Mouse (Mus musculus) layer of hippocampus, adult 2 months (tissue): ENCODE measurements at regions not wholly inside any gene's neighbourhood (a gene's known extent, or its start where the extent isn't known, plus 50 kb on each side); places are given as distances from the start of the nearest gene placed in this dataset.
A peak's percentile ranks its signal among the peaks of the same experiment; 100 is the strongest.

ENCODE experiments used
- DNase-seq, 2 experiments: peaks; one replicate each; pipeline ENCODE4 v3.0.0; 2022; ENCODE audit warnings: low spot score in 2 of 2
- H3K27ac ChIP-seq: fragments of 200-600 bp; 2 replicates; pipeline ENCODE4 v1.8.1; 2022
- H3K4me3 ChIP-seq: fragments of 200-600 bp; 2 replicates; pipeline ENCODE4 v1.8.1; 2022; ENCODE audit warnings: mild to moderate bottlenecking
- CTCF ChIP-seq: fragments of 200-600 bp; conservative IDR thresholded peaks from 2 replicates; pipeline ENCODE4 v1.8.1; 2022; ENCODE audit warnings: antibody characterized with exemption, mild to moderate bottlenecking, moderate library complexity

DNA sequence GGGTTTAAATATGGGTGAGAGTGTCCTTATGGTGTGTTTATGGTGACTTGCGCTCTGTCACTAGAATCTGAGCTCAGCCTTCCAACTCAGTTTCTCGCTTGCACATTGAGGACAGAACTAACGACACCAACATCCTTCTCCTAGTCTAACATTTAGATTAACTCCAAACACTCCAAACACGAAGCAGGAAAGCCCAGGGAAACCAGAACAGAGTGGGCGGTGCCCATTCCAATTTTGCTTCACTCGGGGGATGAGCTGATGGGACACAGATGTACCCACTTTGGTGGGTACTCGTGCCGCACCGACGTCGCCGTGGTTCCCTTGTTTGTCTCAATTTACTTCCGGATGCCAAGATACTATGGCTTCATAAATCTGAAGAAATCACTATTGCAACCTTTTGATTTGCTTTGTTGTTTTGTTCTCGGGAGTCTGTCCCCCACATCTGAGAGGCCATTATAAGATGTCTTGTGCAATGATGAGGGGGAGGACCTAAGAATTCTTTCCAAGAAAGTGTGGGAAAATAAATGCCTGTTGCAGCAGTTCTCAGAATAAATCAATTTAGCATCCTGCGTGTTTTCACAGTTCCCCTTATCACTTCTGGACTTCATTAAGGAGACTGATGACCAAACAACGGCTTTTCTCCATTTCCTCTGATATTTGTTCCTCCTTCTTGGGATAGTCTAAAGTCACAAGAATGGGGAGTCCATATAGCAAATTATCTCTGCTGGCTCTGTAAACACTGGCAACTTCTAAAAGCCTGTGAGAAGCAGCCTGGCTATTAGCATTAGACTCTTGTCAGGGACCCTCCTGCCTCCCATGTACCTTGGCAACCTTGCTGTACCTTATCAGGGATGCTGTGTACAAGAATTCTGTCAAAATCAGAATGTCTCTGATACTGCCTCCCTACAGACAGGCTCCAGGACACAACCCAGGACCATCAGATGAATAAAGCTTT is 96.2 kb upstream of the Klf9 start:
- H3K4me3 ChIP-seq = no peak overlapping the region
- no peak overlapping the region for H3K27ac ChIP-seq
- DNase-seq = peak in 1 of 2 experiments; percentile 21
- no peak for TF ChIP-seq CTCF

DNA sequence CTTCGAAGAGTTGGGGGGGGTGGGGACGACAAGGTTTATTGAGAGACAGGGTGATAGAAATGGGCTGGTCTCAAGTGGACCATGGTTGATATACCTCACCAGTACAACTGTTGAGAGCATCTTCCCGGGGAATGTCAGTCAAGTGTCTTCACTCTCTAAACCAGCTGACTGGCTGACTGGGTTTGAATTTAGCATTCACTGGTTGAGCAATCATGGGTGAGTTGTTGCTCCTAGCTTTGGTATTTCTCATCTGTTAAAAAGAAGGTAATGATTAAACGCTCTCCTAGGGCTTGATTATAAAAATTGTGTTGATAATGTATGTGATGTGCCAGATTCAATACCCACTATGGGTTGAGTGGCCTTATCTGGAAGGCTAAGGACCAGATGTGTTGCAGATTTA is 89.6 kb upstream of the Klf9 start:
- no peak overlapping the region for H3K4me3 ChIP-seq
- H3K27ac ChIP-seq = no peak overlapping the region
- no peak for DNase-seq
- TF ChIP-seq CTCF = no peak

DNA sequence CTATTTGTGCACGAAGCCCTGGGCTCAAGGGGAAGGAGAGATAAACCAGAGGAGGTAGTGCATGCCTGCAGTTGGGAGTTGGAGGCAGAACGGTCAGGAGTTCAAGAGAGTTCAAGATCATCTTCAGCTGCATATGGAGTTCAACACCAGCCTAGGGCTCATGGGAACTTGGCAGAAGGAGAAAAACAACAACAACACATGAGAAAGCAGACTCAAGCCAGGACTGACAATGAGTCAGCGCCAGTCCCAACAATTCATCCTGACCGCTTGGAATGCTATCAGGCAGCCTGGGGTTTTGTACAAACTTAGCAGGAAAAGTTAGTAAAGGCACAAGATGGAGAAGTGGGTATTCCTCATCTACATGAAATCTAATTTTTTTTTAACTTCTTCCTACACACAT is 86.6 kb upstream of the Klf9 start:
- no peak for TF ChIP-seq CTCF

DNA sequence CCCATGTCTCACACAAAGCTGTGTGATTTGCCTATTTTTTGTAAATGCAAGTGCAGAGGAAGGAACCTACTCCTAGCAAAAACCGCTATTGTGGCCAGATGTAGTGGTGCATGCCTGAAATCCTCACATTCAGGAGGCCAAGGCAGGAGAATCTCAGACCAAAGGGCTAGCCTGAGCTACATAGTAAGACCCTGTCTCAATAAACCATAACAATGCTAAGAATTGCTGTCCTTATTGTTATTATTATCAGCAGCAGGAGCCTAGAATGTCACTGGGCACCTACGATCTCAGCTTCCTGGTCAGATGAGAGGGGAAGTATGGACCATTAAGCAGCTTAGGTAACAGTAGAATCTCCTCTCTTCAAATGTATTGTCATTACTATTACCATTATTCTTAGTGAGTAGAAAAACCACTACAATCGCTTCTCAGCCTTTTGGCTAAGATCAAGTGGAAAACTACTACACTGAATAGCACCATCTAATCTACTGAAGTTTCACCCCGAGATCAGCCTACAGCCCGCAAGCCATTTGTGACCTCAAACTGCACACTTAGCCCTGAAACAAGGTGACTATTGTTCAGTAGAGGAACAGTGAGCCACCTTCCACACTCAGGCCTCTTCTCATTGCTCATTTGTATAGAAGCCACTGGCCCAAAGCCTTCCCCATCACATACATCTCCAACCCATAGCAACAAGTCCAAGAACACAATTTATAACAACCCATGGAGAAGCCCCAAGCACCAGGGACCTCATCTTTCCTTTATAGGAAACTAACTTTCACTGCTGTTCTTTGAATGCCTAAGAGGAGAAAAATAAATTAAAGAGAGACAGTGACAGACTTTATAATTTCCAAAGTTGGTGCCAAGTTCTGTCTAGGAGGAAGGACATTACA is 84.9 kb upstream of the Klf9 start:
- DNase-seq = no peak
- Histone ChIP-seq H3K4me3 (peak overlapping the region; percentile 22; the same call in 1 of the 2 replicates), H3K27ac (peak overlapping the region; percentile 96)
- no peak for TF ChIP-seq CTCF

More for the DNA sequence above, 86.6 kb upstream of the Klf9 start:
- no peak for DNase-seq
- H3K27ac ChIP-seq = no peak overlapping the region
- H3K4me3 ChIP-seq = no peak overlapping the region

DNA sequence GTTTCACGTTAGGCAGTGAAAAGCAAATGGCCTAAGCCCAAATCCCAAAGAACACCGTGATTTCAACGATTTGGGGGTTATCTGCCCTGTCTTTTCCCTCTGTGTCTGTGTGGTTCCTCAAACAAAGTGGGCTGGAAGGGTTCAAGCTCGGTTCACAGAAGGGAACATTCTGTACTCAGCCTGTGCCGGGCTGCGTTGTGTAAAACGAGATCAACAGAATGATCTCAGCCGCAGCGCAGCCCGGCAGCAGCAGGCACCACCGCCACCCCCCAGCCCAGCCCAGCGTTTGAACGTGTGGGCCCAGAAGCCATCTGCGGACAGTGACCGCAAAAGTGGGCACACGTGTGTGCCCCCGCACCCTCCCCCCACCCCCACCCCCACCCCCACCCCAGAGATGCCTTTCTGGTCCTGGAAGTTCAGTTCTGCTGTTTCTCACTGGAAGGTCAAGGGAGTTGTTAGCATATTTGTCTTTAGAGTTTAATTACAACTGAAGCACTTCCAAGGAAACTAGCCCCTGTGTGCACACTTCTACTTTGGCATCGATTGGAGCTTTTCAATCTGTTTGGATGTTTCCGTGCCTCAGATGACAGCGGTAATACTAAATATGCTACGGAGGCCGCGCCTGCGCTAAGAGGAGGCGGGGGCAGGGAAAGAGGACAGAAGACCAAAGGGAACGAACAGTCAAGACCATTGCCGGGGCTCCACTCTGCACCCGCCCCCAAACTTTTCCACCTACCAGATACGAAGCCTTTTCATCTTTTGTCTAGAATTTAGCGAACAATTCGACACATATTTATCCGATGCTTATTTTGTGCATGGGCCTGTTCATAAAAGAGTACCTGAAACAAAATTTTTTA is 83.9 kb upstream of the Klf9 start:
- H3K27ac ChIP-seq = peak overlapping the region; percentile 96
- peak overlapping the region; percentile 38 for H3K4me3 ChIP-seq
- DNase-seq = peak; percentile 70 to 77
- no peak for TF ChIP-seq CTCF

DNA sequence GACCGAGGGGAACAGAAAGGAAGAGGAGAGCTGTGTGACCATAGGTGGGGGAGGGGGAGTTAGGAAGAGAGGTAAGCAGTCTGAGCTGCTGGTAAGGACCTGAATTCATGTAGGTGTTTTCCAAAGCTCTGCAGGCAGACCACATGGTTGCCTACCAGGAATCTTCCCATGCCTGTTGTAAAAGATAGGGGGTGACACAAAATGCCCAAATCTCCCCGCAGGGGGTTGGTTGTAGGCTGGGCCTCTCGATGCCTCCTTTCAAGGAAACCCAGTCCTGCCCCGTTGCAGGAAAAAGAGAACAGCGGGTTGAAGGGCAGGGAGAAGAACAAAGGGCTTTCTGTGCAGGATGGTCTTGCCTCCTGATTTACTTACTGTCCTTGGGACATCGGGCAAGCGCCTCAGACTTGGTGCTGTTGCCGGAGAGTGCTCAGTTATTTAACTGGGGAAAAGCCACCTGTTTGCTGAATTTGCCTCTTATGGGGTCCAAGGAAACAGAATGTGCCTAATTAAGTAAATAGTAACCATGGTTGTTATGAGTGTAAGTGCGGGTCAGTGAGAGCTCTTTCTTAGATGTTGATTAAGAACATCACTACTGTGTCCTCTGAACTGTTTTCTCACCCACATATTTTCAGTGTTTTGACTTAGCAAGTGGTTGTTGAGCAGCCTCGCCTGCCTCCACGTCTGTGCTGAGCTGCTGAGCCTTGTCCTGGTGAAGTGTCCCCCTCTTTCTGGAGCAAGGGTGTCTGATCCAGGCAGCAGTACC is 83.1 kb upstream of the Klf9 start:
- peak; percentile 8 to 22 for DNase-seq
- H3K4me3 ChIP-seq = peak overlapping the region; percentile 38
- peak overlapping the region; percentile 96 for H3K27ac ChIP-seq
- peak; percentile 25; the same call in 1 of the 2 replicates for TF ChIP-seq CTCF

DNA sequence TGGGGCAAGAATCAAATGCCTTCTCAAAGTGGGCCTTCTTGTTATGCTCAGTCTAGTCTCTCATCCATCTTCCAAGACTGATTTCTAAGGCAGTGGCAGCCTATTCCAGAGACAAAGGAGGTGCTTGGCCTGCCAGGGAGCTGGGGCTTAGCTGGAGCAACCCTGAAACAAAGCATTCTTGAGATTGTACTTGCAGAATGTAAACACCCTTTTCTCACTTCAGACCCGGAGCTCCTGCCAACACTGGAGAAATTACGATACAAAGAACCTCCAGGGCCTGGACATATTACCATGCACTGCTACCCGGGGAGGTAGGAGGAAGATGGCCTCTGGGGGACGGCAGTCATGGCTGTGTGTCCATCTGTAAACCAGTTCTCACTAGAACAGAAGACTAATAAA is 82.5 kb upstream of the Klf9 start:
- no peak for DNase-seq
- H3K4me3 ChIP-seq = no peak overlapping the region
- TF ChIP-seq CTCF = no peak
- H3K27ac ChIP-seq = peak overlapping the region; percentile 96

DNA sequence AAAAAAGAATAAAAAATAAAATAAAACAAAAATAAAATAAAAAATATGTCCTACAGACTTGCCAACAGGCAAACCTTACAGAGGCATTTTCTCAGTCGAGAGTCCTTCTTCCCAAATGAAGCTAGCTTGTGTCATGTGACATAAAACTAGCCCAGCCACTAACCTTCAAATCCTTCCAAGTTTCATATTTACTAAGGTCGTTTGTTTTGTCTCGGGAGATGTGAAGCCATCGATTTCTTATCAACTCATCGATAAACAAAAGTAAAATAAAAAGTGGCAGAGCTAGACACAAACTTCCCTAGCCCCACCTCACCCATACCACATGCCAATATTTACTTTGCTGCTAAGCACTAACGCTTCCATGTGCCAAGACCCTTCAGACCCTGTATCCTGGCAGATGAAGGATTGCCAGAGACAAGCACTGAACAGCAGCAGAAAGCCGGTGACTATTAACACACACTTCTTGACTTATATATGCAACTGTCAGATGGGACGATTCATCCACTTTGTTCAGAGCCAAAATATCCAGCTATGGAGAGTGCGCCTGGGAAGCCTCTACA is 79.9 kb upstream of the Klf9 start:
- TF ChIP-seq CTCF = no peak
- Histone ChIP-seq H3K27ac (no peak overlapping the region), H3K4me3 (no peak overlapping the region)
- no peak for DNase-seq

DNA sequence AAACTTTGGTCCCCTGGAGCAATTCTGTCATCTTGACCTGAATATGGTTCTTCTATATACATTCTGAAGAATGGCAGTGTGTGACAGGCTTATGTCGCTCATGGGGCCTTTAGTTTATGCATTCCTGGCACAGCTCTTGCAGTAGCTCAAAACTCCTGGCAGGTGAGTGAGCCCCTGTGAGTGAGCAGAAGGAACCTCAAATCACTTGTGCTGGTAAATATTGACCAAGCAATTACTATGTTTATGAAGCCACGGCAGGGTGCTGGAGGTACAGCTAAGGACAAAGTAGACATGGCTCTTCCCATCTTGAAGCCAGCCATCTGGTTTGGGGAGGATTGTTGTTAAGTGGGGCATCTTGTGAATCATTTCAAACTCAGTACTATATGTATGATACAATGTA is 79.1 kb upstream of the Klf9 start:
- no peak for DNase-seq
- TF ChIP-seq CTCF = no peak
- H3K4me3 ChIP-seq = no peak overlapping the region
- no peak overlapping the region for H3K27ac ChIP-seq

DNA sequence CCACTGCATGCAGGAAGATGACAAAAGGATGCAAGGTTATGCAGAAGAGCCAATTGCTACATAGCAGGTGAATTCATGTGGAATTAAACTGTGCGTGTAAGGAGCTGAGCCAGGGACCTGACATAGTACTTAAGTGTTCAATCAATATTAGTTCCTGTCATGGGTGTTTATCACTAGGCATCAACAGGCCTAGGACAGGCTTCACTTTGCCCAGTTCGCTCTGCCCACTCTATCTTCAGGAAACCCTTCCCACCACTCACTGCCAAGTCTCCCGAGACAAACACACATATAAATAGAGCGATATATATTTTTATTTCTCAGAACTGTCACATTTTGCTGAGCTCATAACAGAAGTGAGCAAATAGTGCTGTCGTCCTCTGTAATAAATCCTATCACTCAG is 78.2 kb upstream of the Klf9 start:
- no peak for DNase-seq
- no peak for TF ChIP-seq CTCF
- no peak overlapping the region for H3K27ac ChIP-seq
- H3K4me3 ChIP-seq = no peak overlapping the region

DNA sequence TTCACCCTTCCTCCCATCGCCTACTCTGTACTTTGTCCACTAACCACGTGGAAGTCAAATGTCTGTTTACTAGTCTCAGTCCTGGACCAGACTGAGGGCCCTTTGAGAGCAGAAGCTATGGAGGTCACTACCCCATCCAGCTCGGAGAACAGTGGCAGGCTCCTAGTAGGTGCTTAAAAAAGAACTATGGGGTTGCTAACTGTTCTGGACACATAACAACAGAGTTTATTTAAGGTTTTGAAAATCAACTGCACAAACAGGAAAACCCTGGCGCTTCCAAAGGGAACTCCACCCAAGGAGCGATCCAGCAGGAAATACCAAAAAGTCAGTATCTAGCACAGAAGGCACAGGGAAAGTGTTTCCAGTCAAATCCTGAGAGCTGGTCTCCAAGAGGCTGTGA is 75.5 kb upstream of the Klf9 start:
- no peak overlapping the region for H3K4me3 ChIP-seq
- DNase-seq = no peak
- H3K27ac ChIP-seq = peak overlapping the region; percentile 32
- TF ChIP-seq CTCF = peak; percentile 51

DNA sequence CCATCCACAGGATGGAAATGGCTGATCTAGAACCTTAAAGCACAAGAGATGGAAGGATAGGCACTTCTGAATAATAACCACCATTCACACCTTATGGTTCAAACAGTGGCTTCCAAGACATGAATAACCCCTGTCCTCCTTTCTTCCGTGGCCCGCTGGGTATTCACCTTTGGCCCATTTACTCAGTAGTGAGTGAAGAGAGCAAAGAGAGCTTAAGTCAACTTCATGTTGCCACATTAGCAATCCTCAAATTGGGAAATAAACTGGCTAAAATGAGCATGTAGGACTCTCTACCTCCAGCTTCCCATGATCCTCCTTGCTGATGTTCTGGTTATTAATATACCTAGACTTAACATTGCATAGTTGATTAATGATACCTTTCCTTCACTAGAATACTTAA is 74.3 kb upstream of the Klf9 start:
- Histone ChIP-seq H3K4me3 (no peak overlapping the region), H3K27ac (no peak overlapping the region)
- DNase-seq = no peak
- no peak for TF ChIP-seq CTCF
